Mouse (Mus musculus) lung, embryonic 15.5 days (tissue): ENCODE measurements around the gene Usp30. TPM values are rescaled to one million over a fixed set of nuclear protein-coding genes. Genes with fewer than 3 reads are reported as not detected.

Experiments
- ATAC-seq: fragments of 200-750 bp; cut with Nextera tagmentation; 2 replicates; pipeline ENCODE4 v1.8.0; 2017; ENCODE audit warnings: moderate number of reproducible peaks, borderline replicate concordance; ENCODE audit not compliant: low FRiP score, low TSS enrichment; ENCODE audit errors: extremely low read depth
- H3K27ac ChIP-seq: fragments of 300-500 bp; sonication (generic); 2 replicates; pipeline ENCODE4 v1.5.1; 2015; ENCODE audit warnings: moderate library complexity, mild to moderate bottlenecking, inconsistent platforms
- H3K27me3 ChIP-seq: fragments of 300-500 bp; sonication (generic); 2 replicates; pipeline ENCODE4 v1.6.1; 2015; ENCODE audit warnings: inconsistent platforms
- H3K36me3 ChIP-seq: fragments of 300-500 bp; sonication (generic); 2 replicates; pipeline ENCODE4 v1.6.1; 2015; ENCODE audit warnings: inconsistent platforms
- H3K4me1 ChIP-seq: fragments of 300-500 bp; sonication (generic); 2 replicates; pipeline ENCODE4 v1.6.1; 2015; ENCODE audit warnings: inconsistent platforms
- H3K4me2 ChIP-seq: fragments of 300-500 bp; sonication (generic); 2 replicates; pipeline ENCODE4 v1.6.1; 2015; ENCODE audit warnings: inconsistent platforms, mild to moderate bottlenecking, moderate library complexity
- H3K4me3 ChIP-seq: fragments of 300-500 bp; sonication (generic); 2 replicates; pipeline ENCODE4 v1.5.1; 2015; ENCODE audit warnings: mild to moderate bottlenecking, inconsistent platforms
- H3K9ac ChIP-seq: fragments of 300-500 bp; sonication (generic); 2 replicates; pipeline ENCODE4 v1.6.1; 2015; ENCODE audit warnings: inconsistent platforms
- H3K9me3 ChIP-seq: fragments of 300-500 bp; sonication (generic); 2 replicates; pipeline ENCODE4 v1.6.1; 2016; ENCODE audit warnings: inconsistent platforms
- WGBS: fragments of 180-500 bp; shearing (Covaris S2); methylation state at CpG from one replicate; pipeline ENCODE4 v1.1.7; 2015; 5-methylcytosine and 5-hydroxymethylcytosine counted together
- polyA plus RNA-seq: library from polyadenylated mRNA; unstranded; fragments of >200 nt; fragmentation: Nextera tagmentation; extraction: Ambion mirVana; gene quantifications from 2 replicates; pipeline ENCODE4 v1.2.1, GENCODE M21; 2015

Usp30 gene
- polyA plus RNA-seq, 1 experiment from 2014 or later: 13.2 TPM

DNA sequence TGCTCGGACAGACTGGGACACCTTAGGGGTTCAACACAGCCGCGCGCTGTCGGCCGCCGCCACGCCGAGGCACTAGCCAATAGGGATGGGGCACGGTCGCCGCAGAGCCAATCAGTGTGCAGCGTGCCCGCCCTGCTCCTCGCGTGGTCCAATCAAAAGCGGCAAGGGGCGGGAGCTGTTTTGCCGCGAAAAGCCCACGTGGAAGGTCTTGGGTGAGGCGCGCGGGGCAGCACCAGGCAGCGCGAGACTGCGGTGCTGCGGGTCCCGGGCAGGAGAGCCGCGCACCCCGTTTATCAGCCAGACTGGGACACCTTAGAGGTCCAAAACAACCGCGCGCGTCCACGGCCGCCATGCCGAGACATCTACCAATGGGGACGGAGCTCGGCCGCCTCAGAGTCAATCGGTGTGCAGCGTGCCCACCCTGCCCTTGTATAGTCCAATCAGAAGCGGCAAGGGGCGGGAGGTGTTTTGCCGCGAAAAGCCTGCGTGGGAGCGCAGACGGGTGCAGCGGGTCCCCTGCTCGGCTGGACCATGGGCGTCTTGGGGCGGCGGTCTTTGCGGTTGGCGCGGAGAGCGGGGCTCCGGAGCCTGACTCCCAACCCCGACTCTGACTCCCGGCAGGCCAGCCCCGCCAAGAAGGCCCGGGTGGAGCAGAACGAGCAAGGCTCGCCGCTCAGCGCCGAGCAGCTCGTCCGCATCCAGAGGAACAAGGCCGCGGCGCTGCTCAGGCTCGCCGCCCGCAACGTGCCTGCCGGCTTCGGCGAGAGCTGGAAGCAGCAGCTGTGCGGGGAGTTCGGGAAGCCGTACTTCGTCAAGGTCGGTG lies 65.6 kb downstream of the Usp30 start:
- no peaks in the 10 kb centered on the region for H3K9me3 ChIP-seq
- H3K27ac ChIP-seq: peak overlapping the region; percentile 34
- H3K27me3 ChIP-seq: no peaks in the 10 kb centered on the region
- under 1% methylated on average over 85 of the region's 87 CpGs for WGBS
- H3K36me3 ChIP-seq: 0 out of 2 replicates have a peak, but pooled peaks cover 1% of the 10 kb centered on the region
- peak overlapping the region; percentile 100 for H3K4me2 ChIP-seq
- H3K4me3 ChIP-seq: peak overlapping the region; percentile 77
- peaks cover 25% of the 10 kb centered on the region for H3K4me1 ChIP-seq
- peak; percentile 98 for ATAC-seq
- H3K9ac ChIP-seq: peak overlapping the region; percentile 65

DNA sequence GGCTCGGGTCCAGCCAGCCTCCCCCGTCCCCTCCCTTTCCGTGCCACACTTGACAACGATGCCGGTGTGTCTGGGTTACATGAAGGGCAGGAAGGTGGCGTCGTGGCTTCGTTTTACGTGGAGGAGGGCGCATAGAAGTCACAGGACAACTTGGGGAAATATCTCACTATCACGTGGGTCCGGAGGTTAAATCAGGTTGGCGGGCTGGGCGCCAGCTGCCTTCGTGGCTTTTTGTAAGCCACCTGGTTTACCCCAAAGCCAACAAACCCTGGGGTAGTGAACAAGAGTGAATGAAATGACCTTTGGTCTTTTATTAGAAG lies 66.2 kb downstream of the Usp30 start:
- H3K4me3 ChIP-seq: peak overlapping the region; percentile 77
- peaks cover 25% of the 10 kb centered on the region for H3K4me1 ChIP-seq
- peak overlapping the region; percentile 43 for H3K9ac ChIP-seq
- peak overlapping the region; percentile 100 for H3K4me2 ChIP-seq
- H3K27ac ChIP-seq: peak overlapping the region; percentile 34
- 1% methylated on average over 15 of the region's 15 CpGs for WGBS
- H3K9me3 ChIP-seq: no peaks in the 10 kb centered on the region
- no peak for ATAC-seq
- H3K27me3 ChIP-seq: no peaks in the 10 kb centered on the region
- 0 out of 2 replicates have a peak, but pooled peaks cover 3% of the 10 kb centered on the region for H3K36me3 ChIP-seq

DNA sequence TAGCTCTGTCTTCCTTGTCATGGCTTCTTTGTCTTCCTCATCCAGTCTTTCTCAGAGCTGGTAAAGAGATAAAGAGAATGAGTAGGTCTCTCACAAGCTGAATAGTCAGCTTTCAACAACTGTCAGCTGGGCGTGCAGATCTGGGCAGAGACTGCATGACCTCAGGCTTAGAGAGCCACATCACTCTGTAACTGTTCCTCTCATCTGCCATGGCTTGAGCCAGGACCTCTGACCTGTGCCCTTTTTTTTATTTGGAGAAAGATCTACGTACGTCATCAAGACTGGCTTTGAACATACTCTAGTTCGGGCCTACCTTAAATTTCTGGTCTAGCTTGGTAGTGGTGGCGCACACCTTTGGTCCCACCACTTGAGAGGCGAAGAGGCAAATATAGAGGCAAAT lies 67.6 kb downstream of the Usp30 start:
- WGBS: 85% methylated on average over 6 of the region's 6 CpGs
- no peak for ATAC-seq
- Histone ChIP-seq H3K9ac (no peak overlapping the region), H3K4me2 (no peak overlapping the region), H3K27ac (no peak overlapping the region), H3K9me3 (no peaks in the 10 kb centered on the region), H3K27me3 (no peaks in the 10 kb centered on the region), H3K4me1 (peaks cover 29% of the 10 kb centered on the region), H3K4me3 (no peak overlapping the region), H3K36me3 (peaks cover 11% of the 10 kb centered on the region)

- Histone ChIP-seq H3K27me3 (no peaks in the 10 kb centered on the region), H3K4me2 (no peak overlapping the region), H3K36me3 (peaks cover 11% of the 10 kb centered on the region), H3K27ac (no peak overlapping the region), H3K4me3 (no peak overlapping the region), H3K9me3 (no peaks in the 10 kb centered on the region), H3K4me1 (peaks cover 42% of the 10 kb centered on the region), H3K9ac (no peak overlapping the region)
- 47% methylated on average over 6 of the region's 6 CpGs for WGBS
- ATAC-seq: no peak
These were observed 68.9 kb downstream of the Usp30 start for GRCm38 (mm10) chr5:114134091-114134534.

GRCm38 (mm10) chr5:114135516-114135915 lies 70.3 kb downstream of the Usp30 start:
- ATAC-seq: no peak
- H3K9ac ChIP-seq: no peak overlapping the region
- H3K4me3 ChIP-seq: no peak overlapping the region
- H3K27me3 ChIP-seq: no peaks in the 10 kb centered on the region
- H3K9me3 ChIP-seq: no peaks in the 10 kb centered on the region
- 82% methylated on average over 10 of the region's 10 CpGs for WGBS
- H3K4me1 ChIP-seq: peaks cover 37% of the 10 kb centered on the region
- no peak overlapping the region for H3K27ac ChIP-seq
- peaks cover 11% of the 10 kb centered on the region for H3K36me3 ChIP-seq
- no peak overlapping the region for H3K4me2 ChIP-seq

GRCm38 (mm10) chr5:114137481-114138276 lies 72.4 kb downstream of the Usp30 start:
- Histone ChIP-seq H3K27ac (peak overlapping the region; percentile 87; the same call in 1 of the 2 replicates), H3K4me2 (no peak overlapping the region), H3K27me3 (no peaks in the 10 kb centered on the region), H3K9ac (no peak overlapping the region), H3K36me3 (peaks cover 11% of the 10 kb centered on the region), H3K9me3 (no peaks in the 10 kb centered on the region), H3K4me1 (peaks cover 26% of the 10 kb centered on the region), H3K4me3 (no peak overlapping the region)
- 68% methylated on average over 15 of the region's 15 CpGs for WGBS
- no peak for ATAC-seq

GRCm38 (mm10) chr5:114138277-114139164 lies 73.3 kb downstream of the Usp30 start:
- peaks cover 24% of the 10 kb centered on the region for H3K4me1 ChIP-seq
- no peaks in the 10 kb centered on the region for H3K27me3 ChIP-seq
- peaks cover 11% of the 10 kb centered on the region for H3K36me3 ChIP-seq
- WGBS: 51% methylated on average over 21 of the region's 21 CpGs
- H3K4me2 ChIP-seq: peak overlapping the region; percentile 9; the same call in 1 of the 2 replicates
- H3K9me3 ChIP-seq: no peaks in the 10 kb centered on the region
- H3K9ac ChIP-seq: no peak overlapping the region
- H3K4me3 ChIP-seq: no peak overlapping the region
- peak; percentile 28; the same call in 1 of the 2 replicates for ATAC-seq
- peak overlapping the region; percentile 87 for H3K27ac ChIP-seq

DNA sequence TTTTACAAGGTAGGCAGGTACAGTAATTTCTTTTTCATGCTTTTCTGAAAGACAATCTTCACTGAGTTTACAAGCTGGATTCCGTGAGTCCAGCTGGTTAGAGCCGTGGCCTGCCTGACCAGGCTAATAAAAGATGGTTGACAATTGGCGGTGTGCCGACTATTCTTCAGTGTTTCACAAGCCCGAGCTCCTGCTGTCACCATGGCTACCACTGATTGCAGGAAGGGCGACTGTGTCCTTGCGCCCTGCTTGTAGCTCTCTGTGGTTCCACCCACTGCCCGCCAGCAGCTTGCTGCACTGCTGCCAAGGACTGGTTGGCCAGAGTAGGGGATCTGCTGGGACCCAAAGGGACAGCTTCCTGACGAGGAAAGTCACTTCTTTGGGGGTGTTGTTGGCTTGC lies 73.9 kb downstream of the Usp30 start:
- peak overlapping the region; percentile 9; the same call in 1 of the 2 replicates for H3K4me2 ChIP-seq
- WGBS: 28% methylated on average over 9 of the region's 9 CpGs
- H3K9me3 ChIP-seq: no peaks in the 10 kb centered on the region
- peak; percentile 73 for ATAC-seq
- peaks cover 22% of the 10 kb centered on the region for H3K4me1 ChIP-seq
- peak overlapping the region; percentile 87 for H3K27ac ChIP-seq
- H3K36me3 ChIP-seq: peaks cover 11% of the 10 kb centered on the region
- H3K27me3 ChIP-seq: no peaks in the 10 kb centered on the region
- H3K4me3 ChIP-seq: no peak overlapping the region
- no peak overlapping the region for H3K9ac ChIP-seq

DNA sequence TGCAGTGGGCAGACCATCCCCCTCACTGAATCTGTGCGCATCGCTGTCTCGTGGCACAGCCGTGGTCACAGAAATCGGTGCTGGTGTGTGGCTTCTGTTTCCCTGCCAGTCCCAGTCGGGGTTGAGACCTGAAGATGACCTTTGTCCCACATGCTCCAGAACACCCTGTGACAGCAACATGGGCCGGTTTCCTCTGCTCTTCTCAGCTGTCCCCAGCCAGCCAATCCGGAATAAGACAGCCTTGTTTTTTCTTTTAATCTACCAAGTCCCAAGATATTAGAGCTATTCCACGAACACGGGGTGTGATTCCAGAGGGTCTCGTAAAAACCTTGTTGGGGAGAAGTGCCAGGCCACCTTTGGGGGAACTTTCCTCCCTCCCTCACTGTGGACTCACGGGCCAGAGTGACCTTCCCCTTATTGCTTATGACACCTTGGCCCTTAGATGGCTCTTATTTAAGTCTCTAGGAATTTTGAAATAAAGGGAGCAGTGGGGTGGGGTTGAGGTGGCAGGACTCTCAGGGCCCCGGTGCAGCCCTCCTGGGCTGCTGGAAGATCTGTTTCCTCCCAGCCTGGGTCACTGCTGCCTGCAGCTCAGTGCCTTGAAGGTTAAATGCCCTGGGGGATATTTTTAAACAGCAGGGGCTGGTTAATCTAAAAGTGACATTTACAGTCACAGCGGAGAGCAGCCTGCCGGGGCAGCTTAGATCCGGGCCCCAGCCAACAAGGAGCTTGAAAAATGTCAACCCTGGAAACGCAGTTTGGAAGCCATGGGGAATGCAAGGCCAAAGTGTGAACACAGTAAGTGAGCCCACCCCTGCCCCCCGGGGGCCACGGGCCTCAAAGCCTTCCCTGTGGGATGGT lies 81.0 kb downstream of the Usp30 start, which contains the start of gene Acacb:
Gene Acacb (plus strand): TSS at position 508 of the 861 bp plus-strand sequence.
- no peak within 1 kb of the TSS for H3K9ac ChIP-seq
- no peak for ATAC-seq
- H3K27ac ChIP-seq: no peak within 1 kb of the TSS
- peaks cover 3% of the 10 kb centered on the region; the same call in 1 of the 2 replicates for H3K4me1 ChIP-seq
- no peak within 1 kb of the TSS for H3K4me2 ChIP-seq
- H3K4me3 ChIP-seq: no peak within 1 kb of the TSS
- H3K27me3 ChIP-seq: no peaks in the 10 kb centered on the region
- no peaks in the 10 kb centered on the region for H3K9me3 ChIP-seq
- no peaks in the 10 kb centered on the region for H3K36me3 ChIP-seq
- WGBS: 35% methylated on average over 19 of the region's 19 CpGs

GRCm38 (mm10) chr5:114147043-114147972 lies 82.0 kb downstream of the Usp30 start:
- Histone ChIP-seq H3K9me3 (no peaks in the 10 kb centered on the region), H3K4me1 (peaks cover 3% of the 10 kb centered on the region; the same call in 1 of the 2 replicates), H3K9ac (no peak overlapping the region), H3K27ac (no peak overlapping the region), H3K4me3 (no peak overlapping the region), H3K36me3 (no peaks in the 10 kb centered on the region), H3K4me2 (no peak overlapping the region), H3K27me3 (no peaks in the 10 kb centered on the region)
- ATAC-seq: no peak
- WGBS: 65% methylated on average over 14 of the region's 14 CpGs
